Mouse (Mus musculus) brain, embryonic 14.5 days (tissue): ENCODE results near the gene Pi16.

Experiments
- CTCF ChIP-seq: fragments of 200-500 bp; IDR thresholded peaks from 2 replicates; pipeline ENCODE4 v1.5.1; 2012; ENCODE audit warnings: inconsistent platforms, mild to moderate bottlenecking, moderate library complexity, borderline replicate concordance; ENCODE audit not compliant: insufficient read depth, insufficient read length; ENCODE audit errors: extremely low read depth
- POLR2A ChIP-seq: fragments of 200-500 bp; IDR thresholded peaks from 2 replicates; pipeline ENCODE4 v1.6.1; 2012; ENCODE audit warnings: mild to moderate bottlenecking, inconsistent platforms, borderline replicate concordance; ENCODE audit not compliant: poor library complexity, insufficient read depth, insufficient read length, severe bottlenecking; ENCODE audit errors: extremely low read depth

DNA sequence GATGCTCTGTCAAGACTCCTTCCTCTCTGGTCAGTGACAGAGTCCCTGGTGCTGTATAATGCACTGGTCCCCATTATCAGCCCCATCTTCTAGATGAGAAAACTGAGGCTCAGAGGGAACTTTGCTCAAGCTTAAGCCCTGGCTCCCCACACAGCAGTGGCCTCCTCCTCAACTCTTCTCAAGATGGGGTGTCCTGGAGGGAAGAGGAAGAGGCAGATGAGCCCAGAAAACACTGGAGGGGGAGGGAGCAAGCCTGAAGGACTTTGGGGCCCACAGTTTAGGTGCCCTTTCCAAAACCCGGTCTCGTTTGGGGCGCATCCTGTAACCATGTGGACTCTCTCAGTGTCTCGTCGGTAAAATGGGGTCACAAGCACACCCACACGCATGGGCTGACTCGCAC is 2.0 kb downstream of the Pi16 start:
- TF ChIP-seq POLR2A (no peak), CTCF (no peak)
